10 mouse cellular contexts compared by ENCODE assay signal in the genomic region with DNA sequence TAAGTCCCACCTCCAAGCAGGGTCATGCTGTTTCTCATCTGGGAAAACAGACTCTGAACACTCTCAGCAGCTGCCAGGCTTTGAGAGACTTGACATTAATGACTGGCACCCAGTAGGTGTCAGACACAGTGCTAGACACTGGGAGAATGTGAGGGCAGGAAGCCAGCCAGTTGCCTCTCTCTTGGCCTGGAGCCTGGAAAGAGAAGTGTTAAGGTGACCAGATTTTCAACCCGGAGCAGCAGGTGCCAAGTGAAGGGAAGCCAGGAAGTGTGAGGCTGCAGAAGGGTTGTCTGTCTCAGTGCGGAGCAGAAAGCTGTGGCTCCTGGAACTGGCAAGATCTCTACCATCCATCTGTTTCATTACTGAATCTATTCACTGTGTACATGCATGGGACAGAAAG.
DNase-seq lines count a peak whose midpoint lies in the region; ATAC-seq and TF ChIP-seq lines count a peak whose summit lies in the region.
"Had no signal": no experiment of that assay in that cellular context is flagged by ENCODE, and none has a peak within 500 bp of the region (broad histone marks: within the 10 kb centered on the region; RNA-seq: fewer than 3 reads in every experiment).

No protein-coding gene starts in this region.

- H3K4me2 ChIP-seq in lung, postnatal 0 days (replicated peaks; ENCODE audit: low read depth, low read length) = no peak overlapping the region
- H3K4me2 ChIP-seq in heart, embryonic 12.5 days = no peak overlapping the region
- H3K4me2 ChIP-seq: embryonic facial prominence, embryonic 15.5 days had no signal

- no peak overlapping the region for H3K4me3 ChIP-seq in cerebellum, adult 2 months (replicated peaks; ENCODE audit: insufficient read depth, low read depth, low read length)
- no peak overlapping the region for H3K4me3 ChIP-seq in lung, postnatal 0 days (ENCODE audit: low read depth, low read length)
- H3K4me3 ChIP-seq in heart, embryonic 12.5 days = no peak overlapping the region
- no peak overlapping the region for H3K4me3 ChIP-seq in limb, embryonic 10.5 days
- H3K4me3 ChIP-seq: embryonic facial prominence, embryonic 15.5 days; layer of hippocampus, adult 2 months had no signal

- H3K36me3 ChIP-seq in lung, postnatal 0 days (ENCODE audit: insufficient read depth, low read length) = no peaks in the 10 kb centered on the region
- no peaks in the 10 kb centered on the region for H3K36me3 ChIP-seq in heart, embryonic 12.5 days
- H3K36me3 ChIP-seq in limb, embryonic 10.5 days = no peaks in the 10 kb centered on the region
- H3K36me3 ChIP-seq: embryonic facial prominence, embryonic 15.5 days had no signal

- H3K27ac ChIP-seq in cerebellum, adult 2 months (ENCODE audit: insufficient read depth, low read length) = no peak overlapping the region
- no peak overlapping the region for H3K27ac ChIP-seq in lung, postnatal 0 days (ENCODE audit: low read length)
- peak overlapping the region; percentile 26; the same call in 1 of the 2 replicates for H3K27ac ChIP-seq in heart, embryonic 12.5 days (ENCODE audit: poor library complexity, severe bottlenecking)
- H3K27ac ChIP-seq in limb, embryonic 10.5 days = 0 out of 2 replicates have a peak overlapping the region, but pooled peaks have one; percentile 14
- H3K27ac ChIP-seq: embryonic facial prominence, embryonic 15.5 days; layer of hippocampus, adult 2 months had no signal

- no peak overlapping the region for H3K9ac ChIP-seq in lung, postnatal 0 days (replicated peaks; ENCODE audit: low read depth)
- no peak overlapping the region for H3K9ac ChIP-seq in heart, embryonic 12.5 days
- H3K9ac ChIP-seq: embryonic facial prominence, embryonic 15.5 days had no signal

- no peaks in the 10 kb centered on the region for H3K9me3 ChIP-seq in lung, postnatal 0 days (ENCODE audit: low read length)
- H3K9me3 ChIP-seq in heart, embryonic 12.5 days (replicated peaks) = no peaks in the 10 kb centered on the region
- H3K9me3 ChIP-seq in limb, embryonic 10.5 days (replicated peaks) = no peaks in the 10 kb centered on the region
- H3K9me3 ChIP-seq: embryonic facial prominence, embryonic 15.5 days had no signal

- no peak for TF ChIP-seq CTCF in cerebellum, adult 2 months (IDR thresholded peaks at IDR 0.05; ENCODE audit: borderline replicate concordance, insufficient read depth, low read depth, low read length)
- no peak for TF ChIP-seq CTCF in lung, postnatal 0 days (IDR thresholded peaks at IDR 0.05)

- no peak for TF ChIP-seq EP300 in lung, postnatal 0 days (IDR thresholded peaks at IDR 0.05)

- peak; percentile 12 to 26 for DNase-seq in cerebellum, adult 2 months
- no peak for DNase-seq in cerebellum, adult 18-20 months
- peak; percentile 61 for DNase-seq in lung, postnatal 10 days
- DNase-seq in lung, postnatal 0 days (ENCODE audit: low spot score) = no peak
- no peak for DNase-seq in limb, embryonic 10.5 days (ENCODE audit: low spot score)
- no peak for DNase-seq in testis, postnatal 10 days (ENCODE audit: low spot score)

- no peaks in the 10 kb centered on the region; the same call in none of the 2 replicates for H3K4me1 ChIP-seq in cerebellum, adult 2 months (ENCODE audit: control insufficient read depth, insufficient read depth, low read length)
- no peaks in the 10 kb centered on the region for H3K4me1 ChIP-seq in lung, postnatal 0 days (ENCODE audit: insufficient read depth, low read depth, low read length)
- H3K4me1 ChIP-seq in heart, embryonic 12.5 days (replicated peaks) = peaks cover 31% of the 10 kb centered on the region
- peaks cover 41% of the 10 kb centered on the region for H3K4me1 ChIP-seq in limb, embryonic 10.5 days
- H3K4me1 ChIP-seq: embryonic facial prominence, embryonic 15.5 days had no signal

- no peaks in the 10 kb centered on the region for H3K27me3 ChIP-seq in cerebellum, adult 2 months (ENCODE audit: control insufficient read depth, insufficient read depth, low read length)
- H3K27me3 ChIP-seq in lung, postnatal 0 days (replicated peaks; ENCODE audit: insufficient read depth, low read length) = no peaks in the 10 kb centered on the region
- no peaks in the 10 kb centered on the region for H3K27me3 ChIP-seq in heart, embryonic 12.5 days (replicated peaks)
- H3K27me3 ChIP-seq in limb, embryonic 10.5 days (ENCODE audit: low read depth, poor library complexity, severe bottlenecking) = no peaks in the 10 kb centered on the region
- H3K27me3 ChIP-seq: embryonic facial prominence, embryonic 15.5 days had no signal

- no peak for TF ChIP-seq POLR2A in cerebellum, adult 2 months (IDR thresholded peaks at IDR 0.05; ENCODE audit: borderline replicate concordance, insufficient read depth, low read length)

- ATAC-seq in lung, postnatal 0 days = no peak
- ATAC-seq in heart, embryonic 12.5 days (ENCODE audit: insufficient number of reproducible peaks, low FRiP score) = peak; percentile 67
- ATAC-seq in CD4-positive, CD25-positive, alpha-beta regulatory T cell, adult 4 months = no peak

- 7% methylated on average over 2 of the region's 2 CpGs for WGBS in cerebellum, adult 2 months
- WGBS in lung, postnatal 0 days = 33% methylated on average over 2 of the region's 2 CpGs
- WGBS in heart, embryonic 12.5 days = 17% methylated on average over 2 of the region's 2 CpGs
- 53% methylated on average over 2 of the region's 2 CpGs for WGBS in limb, embryonic 10.5 days

Comparison
In these comparisons a context has a peak if more than half of its experiments do, and no peak if none do; other contexts are left out.
1. DNase-seq: peak in cerebellum, adult 2 months (2 of 2) and lung, postnatal 10 days (single experiment); none in cerebellum, adult 18-20 months (0 of 2), lung, postnatal 0 days (single experiment), limb, embryonic 10.5 days (single experiment) and testis, postnatal 10 days (single experiment).
2. H3K27ac ChIP-seq: peak in heart, embryonic 12.5 days (single experiment) and limb, embryonic 10.5 days (single experiment); none in cerebellum, adult 2 months (single experiment) and lung, postnatal 0 days (single experiment).